ENCODE assay signal across 9 mouse cellular contexts in the genomic region with DNA sequence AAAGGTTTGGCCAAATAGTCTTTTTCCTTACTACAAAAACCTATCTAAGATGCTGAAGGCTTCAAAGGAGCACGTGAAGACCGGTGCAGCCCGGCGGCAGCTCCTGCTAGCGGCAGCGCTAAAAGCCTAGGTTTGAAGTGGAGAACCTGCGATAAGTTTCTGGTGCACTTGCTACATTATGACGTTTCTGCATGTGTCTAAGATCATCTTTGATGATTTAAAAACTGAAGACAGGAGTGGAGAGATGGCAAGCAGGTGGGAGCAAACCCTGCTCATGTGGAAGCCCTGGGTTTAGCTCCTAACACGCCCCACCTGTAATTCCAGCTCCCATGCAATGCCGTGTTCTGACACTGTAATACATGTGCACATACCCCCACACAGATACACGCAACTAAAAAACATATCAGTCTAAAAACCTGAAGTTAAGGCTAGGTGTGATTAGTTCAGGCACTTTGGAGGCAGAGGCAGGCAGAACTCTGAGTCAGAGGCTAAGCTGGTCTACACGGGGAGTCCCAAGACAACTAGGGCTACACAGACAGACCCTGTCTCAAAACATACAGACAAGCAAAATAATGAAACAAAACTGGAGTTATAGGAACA. TPM values are rescaled to one million over a fixed set of nuclear protein-coding genes. Genes with fewer than 3 reads are reported as not detected.
DNase-seq lines count a peak whose midpoint lies in the region; ATAC-seq lines count a peak whose summit lies in the region.
"Had no signal": no experiment of that assay in that cellular context is flagged by ENCODE, and none has a peak within 500 bp of the region (broad histone marks: within the 10 kb centered on the region; RNA-seq: fewer than 3 reads in every experiment).

No protein-coding gene starts in this region.

- H3K9me3 ChIP-seq in heart, embryonic 14.5 days (ENCODE audit: control insufficient read depth, low read length), result no peaks in the 10 kb centered on the region
- no peaks in the 10 kb centered on the region for H3K9me3 ChIP-seq in liver, embryonic 11.5 days (ENCODE audit: control insufficient read depth, low read length)

- H3K4me2 ChIP-seq in heart, embryonic 14.5 days (ENCODE audit: low read length), result no peak overlapping the region
- H3K4me2 ChIP-seq in liver, embryonic 11.5 days, result peak overlapping the region; percentile 67

- H3K4me1 ChIP-seq in heart, embryonic 14.5 days (ENCODE audit: control insufficient read depth in 2 of 2, insufficient read depth in 2 of 2, low read length in 2 of 2), result peaks cover 19 to 34% of the 10 kb centered on the region in 2 experiments
- H3K4me1 ChIP-seq in liver, embryonic 11.5 days (replicated peaks; ENCODE audit: control insufficient read depth, insufficient read depth, low read length), result peaks cover 58% of the 10 kb centered on the region

- no peak for DNase-seq in heart, adult 9 months (ENCODE audit: low spot score in 2 of 2)
- peak; percentile 66 for DNase-seq in thymus, postnatal 0 days (ENCODE audit: low spot score)
- no peak for DNase-seq in thymus, adult 18-20 months
- DNase-seq in liver, embryonic 11.5 days (ENCODE audit: low spot score), result no peak
- DNase-seq in neural tube, embryonic 10.5 days (ENCODE audit: extremely low spot score, low spot score), result no peak
- no peak for DNase-seq in adrenal gland, postnatal 4 days (ENCODE audit: low spot score in 2 of 2)
- DNase-seq: cerebellum, postnatal 25 days had no signal

- peaks cover 10% of the 10 kb centered on the region; the same call in 1 of the 2 replicates for H3K36me3 ChIP-seq in heart, embryonic 14.5 days (ENCODE audit: control insufficient read depth, insufficient read depth, low read length)
- peaks cover 3% of the 10 kb centered on the region; the same call in 1 of the 2 replicates for H3K36me3 ChIP-seq in liver, embryonic 11.5 days (ENCODE audit: control insufficient read depth, insufficient read depth, low read length)

- no peak overlapping the region for H3K9ac ChIP-seq in heart, embryonic 14.5 days (ENCODE audit: low read length)
- H3K9ac ChIP-seq in liver, embryonic 11.5 days (ENCODE audit: low read depth, low read length), result no peak overlapping the region; the same call in 1 of the 2 replicates

- no peak overlapping the region for H3K4me3 ChIP-seq in heart, embryonic 14.5 days (ENCODE audit: control insufficient read depth in 1 of 2, insufficient read depth in 1 of 2, low read depth in 1 of 2, low read length in 2 of 2)
- H3K4me3 ChIP-seq in liver, embryonic 11.5 days (ENCODE audit: low read depth, low read length), result no peak overlapping the region

- ATAC-seq in heart, embryonic 14.5 days (ENCODE audit: insufficient number of reproducible peaks, insufficient read depth, low FRiP score, low read depth), result no peak
- no peak for ATAC-seq in liver, embryonic 11.5 days (replicated peaks; ENCODE audit: low FRiP score)
- ATAC-seq in megakaryocyte progenitor cell, adult 5-6 weeks (replicated peaks; ENCODE audit: poor library complexity), result no peak

- H3K27ac ChIP-seq in heart, embryonic 14.5 days (replicated peaks in 1 of 2; ENCODE audit: control insufficient read depth in 1 of 2, insufficient read depth in 1 of 2, low read depth in 2 of 2, low read length in 2 of 2), result peak overlapping the region; percentile 77 to 81; a peak in 3 of 4 replicates
- peak overlapping the region; percentile 79 for H3K27ac ChIP-seq in liver, embryonic 11.5 days (ENCODE audit: low read depth, low read length)

- WGBS in heart, embryonic 14.5 days, result 76% methylated on average over 12 of the region's 12 CpGs
- WGBS in liver, embryonic 11.5 days, result 77% methylated on average over 12 of the region's 12 CpGs

- H3K27me3 ChIP-seq in heart, embryonic 14.5 days (ENCODE audit: control insufficient read depth, insufficient read depth, low read length), result no peaks in the 10 kb centered on the region
- no peaks in the 10 kb centered on the region for H3K27me3 ChIP-seq in liver, embryonic 11.5 days (replicated peaks; ENCODE audit: control insufficient read depth, insufficient read depth, low read length)

RNA-seq across cellular contexts. Expression of a gene that starts 37.3 kb away (rescaled TPM):
- polyA plus RNA-seq in heart, embryonic 14.5 days (2014; fragmentation: Nextera tagmentation; extraction: Ambion mirVana), result 12.0 and 13.2 TPM in 2 replicates
- polyA plus RNA-seq in thymus, postnatal 0 days (2015; fragmentation: Nextera tagmentation; extraction: Ambion mirVana), result 16.1 and 17.2 TPM in 2 replicates
- 18.5 and 18.7 TPM in 2 replicates for polyA plus RNA-seq in liver, embryonic 11.5 days (2014; fragmentation: Nextera tagmentation; extraction: Ambion mirVana)
- total RNA-seq in megakaryocyte progenitor cell, adult 5-6 weeks (2015), result 7.0 and 15.0 TPM in 2 replicates
- 9.4 and 11.5 TPM in 2 replicates for total RNA-seq in megakaryocyte progenitor cell, adult 5-6 weeks (2017)
- total RNA-seq in adrenal gland, postnatal 4 days (2021), result 1 to 10 TPM; 6.3 to 7.5 TPM

RNA-seq across cellular contexts. Expression of a gene that starts 37.4 kb away (rescaled TPM):
- polyA plus RNA-seq in heart, embryonic 14.5 days (2014; fragmentation: Nextera tagmentation; extraction: Ambion mirVana), result 33.4 and 34.8 TPM in 2 replicates
- 73.8 and 89.6 TPM in 2 replicates for polyA plus RNA-seq in thymus, postnatal 0 days (2015; fragmentation: Nextera tagmentation; extraction: Ambion mirVana)
- polyA plus RNA-seq in liver, embryonic 11.5 days (2014; fragmentation: Nextera tagmentation; extraction: Ambion mirVana), result 48.4 and 50.9 TPM in 2 replicates
- total RNA-seq in megakaryocyte progenitor cell, adult 5-6 weeks (2015), result 44.3 and 53.2 TPM in 2 replicates
- 34.1 and 48.6 TPM in 2 replicates for total RNA-seq in megakaryocyte progenitor cell, adult 5-6 weeks (2017)
- 10 to 100 TPM; 50.5 to 53.2 TPM for total RNA-seq in adrenal gland, postnatal 4 days (2021)
